Mouse (Mus musculus): ENCODE data around the gene Smg1. TPM values are rescaled to one million over a fixed set of nuclear protein-coding genes. Genes with fewer than 3 reads are reported as not detected.

Smg1 gene
- polyA plus RNA-seq, 1 experiment from 2014 or later: 4.0 TPM

DNA sequence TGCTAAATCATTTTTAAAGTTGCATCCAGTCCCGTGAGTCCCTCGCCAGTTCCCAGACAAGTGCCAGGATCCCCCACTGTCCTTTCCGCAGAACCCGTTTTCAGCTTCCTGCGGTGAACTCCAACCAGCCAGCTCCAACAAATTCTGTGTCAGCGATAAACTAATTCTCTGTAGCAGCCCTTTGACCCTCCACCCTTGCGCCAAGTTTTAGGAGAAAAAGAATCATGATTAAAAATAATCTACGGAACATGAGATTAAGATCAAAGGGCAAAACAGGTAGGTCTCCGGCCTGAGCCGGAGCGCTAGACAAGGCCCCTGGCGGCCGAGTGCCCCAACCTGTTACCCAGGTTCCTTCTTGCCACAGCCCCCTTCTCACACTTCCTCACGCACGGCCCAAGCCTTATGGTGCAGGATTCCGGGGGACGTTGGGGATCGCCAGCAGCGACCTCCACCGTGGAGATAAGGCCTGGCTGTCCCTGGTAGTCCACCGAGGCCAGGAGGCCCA, 114.5 kb downstream of the Smg1 start:
- Histone ChIP-seq H3K9ac (replicated peaks) (peak overlapping the region; percentile 96), H3K4me1 (ENCODE audit: insufficient read depth) (peaks cover 28% of the 10 kb centered on the region), H3K4me2 (ENCODE audit: low read depth, low read length) (peak overlapping the region; percentile 81), H3K4me3 (ENCODE audit: low read depth, low read length) (peak overlapping the region; percentile 89), H3K36me3 (replicated peaks; ENCODE audit: insufficient read depth, low read length) (peaks cover 20% of the 10 kb centered on the region), H3K27ac (ENCODE audit: low read depth) (peak overlapping the region; percentile 97), H3K9me3 (ENCODE audit: low read length) (no peaks in the 10 kb centered on the region), H3K27me3 (ENCODE audit: insufficient read depth, low read length) (no peaks in the 10 kb centered on the region)
- TF ChIP-seq EP300 (IDR thresholded peaks at IDR 0.05; ENCODE audit: low read depth) (no peak), CTCF (IDR thresholded peaks at IDR 0.05; ENCODE audit: low read depth) (no peak)
- no peak for DNase-seq
- ATAC-seq: peak; percentile 47
- WGBS (ENCODE audit: insufficient replicate concordance): 0% methylated on average over 21 of the region's 21 CpGs

DNA sequence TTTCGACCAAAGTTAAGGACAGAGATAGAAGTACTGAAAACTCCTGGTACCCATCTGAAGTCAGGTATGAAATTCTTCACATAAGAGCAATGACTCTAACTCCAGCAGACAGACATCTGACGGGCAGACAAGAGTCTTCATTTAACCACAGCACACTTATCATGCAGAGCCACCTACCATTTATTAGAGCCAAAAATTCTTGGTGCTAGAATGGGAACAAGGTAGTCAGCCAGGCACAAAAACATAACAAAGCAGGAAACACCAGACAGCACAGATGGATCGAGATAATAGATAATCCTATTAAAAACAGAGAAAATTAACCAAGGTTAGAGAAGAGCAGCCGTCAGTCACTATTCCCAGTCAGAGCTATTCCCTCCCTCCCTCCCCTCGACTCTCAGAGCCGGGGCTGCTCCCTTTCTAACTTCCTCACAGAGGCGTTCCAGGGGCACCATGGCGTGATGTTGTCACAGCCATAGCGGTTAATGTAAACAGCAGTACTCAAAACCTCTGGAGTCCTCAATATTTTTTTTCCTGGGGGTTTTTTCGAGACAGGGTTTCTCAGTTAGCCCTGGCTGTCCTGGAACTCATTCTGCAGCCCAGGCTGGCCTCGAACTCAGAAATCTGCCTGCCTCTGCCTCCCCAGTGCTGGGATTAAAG, 117.1 kb downstream of the Smg1 start:
- H3K4me3 ChIP-seq (ENCODE audit: low read depth, low read length): peak overlapping the region; percentile 89

DNA sequence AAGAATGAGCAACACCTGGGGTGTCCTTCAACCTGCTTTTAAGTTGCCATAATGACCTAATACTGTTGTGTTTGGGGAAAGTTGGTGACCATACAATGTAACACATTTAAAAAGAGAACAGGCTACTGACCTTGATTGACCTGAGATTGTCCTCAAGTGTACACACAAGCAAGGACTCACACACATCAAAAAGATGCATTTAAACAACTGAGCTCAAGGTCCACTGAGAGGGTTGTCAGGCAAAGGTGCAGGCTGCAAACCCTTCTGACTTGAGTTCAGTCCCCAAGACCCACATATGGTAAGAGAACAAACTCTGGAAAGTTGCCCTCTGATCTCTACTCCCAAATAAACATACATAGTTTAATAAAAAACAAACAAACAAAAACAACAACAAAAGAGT, 117.7 kb downstream of the Smg1 start:
- TF ChIP-seq EP300 (IDR thresholded peaks at IDR 0.05; ENCODE audit: low read depth) (no peak), CTCF (IDR thresholded peaks at IDR 0.05; ENCODE audit: low read depth) (no peak)
- Histone ChIP-seq H3K9ac (replicated peaks) (no peak overlapping the region), H3K4me3 (ENCODE audit: low read depth, low read length) (no peak overlapping the region), H3K4me2 (ENCODE audit: low read depth, low read length) (no peak overlapping the region), H3K4me1 (ENCODE audit: insufficient read depth) (peaks cover 28% of the 10 kb centered on the region), H3K9me3 (ENCODE audit: low read length) (no peaks in the 10 kb centered on the region), H3K27me3 (ENCODE audit: insufficient read depth, low read length) (no peaks in the 10 kb centered on the region), H3K36me3 (replicated peaks; ENCODE audit: insufficient read depth, low read length) (peaks cover 46% of the 10 kb centered on the region), H3K27ac (ENCODE audit: low read depth) (no peak overlapping the region)
- no peak for ATAC-seq
- peak; percentile 7 for DNase-seq

More for the DNA sequence above, 117.1 kb downstream of the Smg1 start:
- H3K4me1 ChIP-seq (ENCODE audit: insufficient read depth): peaks cover 28% of the 10 kb centered on the region
- whole genome bisulfite sequencing (ENCODE audit: insufficient replicate concordance): 57% methylated on average over 11 of the region's 11 CpGs
- H3K4me2 ChIP-seq (ENCODE audit: low read depth, low read length): peak overlapping the region; percentile 81
- no peaks in the 10 kb centered on the region for H3K27me3 ChIP-seq (ENCODE audit: insufficient read depth, low read length)
- no peak overlapping the region for H3K27ac ChIP-seq (ENCODE audit: low read depth)
- ATAC-seq (no peak), DNase-seq (peak; percentile 13)
- H3K36me3 ChIP-seq (replicated peaks; ENCODE audit: insufficient read depth, low read length): peaks cover 41% of the 10 kb centered on the region
- 0 out of 2 replicates have a peak overlapping the region, but pooled peaks have one; percentile 45 for H3K9ac ChIP-seq (replicated peaks)
- H3K9me3 ChIP-seq (ENCODE audit: low read length): no peaks in the 10 kb centered on the region
- TF ChIP-seq CTCF (IDR thresholded peaks at IDR 0.05; ENCODE audit: low read depth) (no peak), EP300 (IDR thresholded peaks at IDR 0.05; ENCODE audit: low read depth) (no peak)

DNA sequence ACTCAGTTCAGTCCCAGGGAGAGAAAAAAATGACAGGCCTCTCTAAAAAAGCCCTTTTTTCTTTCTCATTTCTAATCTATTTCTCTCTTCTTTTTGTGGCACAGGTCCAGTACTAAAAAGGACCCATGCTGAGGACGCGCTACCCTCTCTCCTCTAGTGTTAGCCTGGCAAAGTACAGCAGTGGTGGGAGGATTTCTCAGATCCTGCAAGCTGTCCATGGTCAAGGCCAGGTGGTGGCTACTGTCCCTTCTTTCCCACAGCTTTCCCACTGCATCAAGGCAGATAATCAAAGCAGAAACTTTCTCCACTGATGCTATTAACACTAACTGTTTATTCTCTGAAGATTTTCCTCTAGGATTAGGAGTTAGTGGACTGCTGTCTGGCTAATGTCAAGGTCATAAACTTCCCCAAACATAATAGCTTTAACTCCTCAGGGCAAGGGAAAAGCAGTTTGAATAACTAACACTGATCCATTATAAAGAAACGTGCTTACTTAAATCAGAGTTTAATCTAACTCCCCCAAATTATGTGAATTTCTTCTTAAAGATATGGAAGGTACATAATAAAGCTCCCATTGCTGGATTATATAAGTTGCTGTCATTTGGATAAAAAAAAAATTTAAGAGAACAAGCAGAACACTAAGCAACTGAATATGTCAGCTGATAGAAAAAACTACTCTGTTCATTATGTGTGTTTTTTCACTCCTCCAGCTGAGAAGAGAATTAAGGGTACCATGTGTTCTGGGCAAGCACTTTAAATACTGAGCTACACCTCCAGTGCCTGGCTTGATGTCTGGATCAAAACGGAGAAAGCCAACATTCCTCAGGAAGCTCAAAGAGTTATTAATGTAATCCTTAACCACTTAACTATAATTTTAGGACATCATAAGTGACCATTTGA, 119.7 kb downstream of the Smg1 start:
- no peak for ATAC-seq
- H3K4me1 ChIP-seq (ENCODE audit: insufficient read depth): peaks cover 34% of the 10 kb centered on the region
- H3K9ac ChIP-seq (replicated peaks): no peak overlapping the region; the same call in 1 of the 2 replicates
- no peak overlapping the region for H3K4me2 ChIP-seq (ENCODE audit: low read depth, low read length)
- no peaks in the 10 kb centered on the region for H3K27me3 ChIP-seq (ENCODE audit: insufficient read depth, low read length)
- H3K36me3 ChIP-seq (replicated peaks; ENCODE audit: insufficient read depth, low read length): peaks cover 65% of the 10 kb centered on the region
- H3K4me3 ChIP-seq (ENCODE audit: low read depth, low read length): no peak overlapping the region
- no peaks in the 10 kb centered on the region for H3K9me3 ChIP-seq (ENCODE audit: low read length)
- WGBS (ENCODE audit: insufficient replicate concordance): 93% methylated on average over 4 of the region's 4 CpGs
- DNase-seq: no peak
- TF ChIP-seq EP300 (IDR thresholded peaks at IDR 0.05; ENCODE audit: low read depth) (no peak), CTCF (IDR thresholded peaks at IDR 0.05; ENCODE audit: low read depth) (no peak)
- H3K27ac ChIP-seq (ENCODE audit: low read depth): no peak overlapping the region

DNA sequence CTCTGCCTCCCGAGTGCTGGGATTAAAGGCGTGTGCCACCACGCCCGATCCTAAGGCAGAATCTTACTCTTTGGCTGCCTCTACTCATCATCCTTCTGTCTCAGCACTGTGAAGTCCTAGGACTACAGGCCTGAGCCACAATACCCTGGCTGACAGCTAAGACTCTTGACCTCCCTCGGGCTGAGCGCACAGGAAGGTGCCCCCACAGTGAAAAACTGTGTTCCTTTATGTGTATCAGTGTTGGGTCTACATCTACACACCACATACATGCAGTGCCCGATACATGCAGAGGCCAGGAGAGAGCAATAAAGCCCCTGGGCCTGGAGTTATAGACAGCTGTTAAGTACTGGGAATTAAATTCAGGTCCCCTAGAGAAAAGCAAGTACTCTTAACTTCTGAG, 121.2 kb downstream of the Smg1 start:
- H3K9me3 ChIP-seq (ENCODE audit: low read length): no peaks in the 10 kb centered on the region
- H3K4me1 ChIP-seq (ENCODE audit: insufficient read depth): peaks cover 33% of the 10 kb centered on the region
- no peak overlapping the region for H3K4me2 ChIP-seq (ENCODE audit: low read depth, low read length)
- H3K27me3 ChIP-seq (ENCODE audit: insufficient read depth, low read length): no peaks in the 10 kb centered on the region
- no peak for TF ChIP-seq EP300 (IDR thresholded peaks at IDR 0.05; ENCODE audit: low read depth)
- no peak for TF ChIP-seq CTCF (IDR thresholded peaks at IDR 0.05; ENCODE audit: low read depth)
- H3K4me3 ChIP-seq (ENCODE audit: low read depth, low read length): no peak overlapping the region
- H3K36me3 ChIP-seq (replicated peaks; ENCODE audit: insufficient read depth, low read length): peaks cover 72% of the 10 kb centered on the region
- 93% methylated on average over 7 of the region's 7 CpGs for WGBS (ENCODE audit: insufficient replicate concordance)
- DNase-seq (peak; percentile 7), ATAC-seq (no peak)
- no peak overlapping the region for H3K9ac ChIP-seq (replicated peaks)
- H3K27ac ChIP-seq (ENCODE audit: low read depth): no peak overlapping the region

DNA sequence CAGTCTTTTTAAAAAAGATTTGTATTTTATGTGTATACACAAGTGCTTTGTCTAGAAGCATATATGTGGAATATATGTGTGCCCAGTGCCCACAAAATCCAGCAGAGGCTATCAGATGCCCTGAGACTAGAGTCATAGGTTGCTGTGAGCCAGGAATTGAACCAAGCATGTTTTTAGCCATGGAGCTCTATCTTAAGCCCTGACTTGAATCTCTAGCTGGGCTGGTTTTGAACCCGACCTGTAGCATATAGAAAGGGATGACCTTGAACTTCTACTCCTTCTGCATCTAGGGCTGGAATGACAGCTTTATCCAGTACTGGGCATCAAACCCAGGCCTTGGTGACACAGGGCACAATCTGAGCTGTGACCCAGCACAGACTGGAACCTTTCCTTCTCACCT, 122.8 kb downstream of the Smg1 start:
- Histone ChIP-seq H3K4me3 (ENCODE audit: low read depth, low read length) (no peak overlapping the region), H3K27me3 (ENCODE audit: insufficient read depth, low read length) (no peaks in the 10 kb centered on the region), H3K9ac (replicated peaks) (no peak overlapping the region), H3K4me2 (ENCODE audit: low read depth, low read length) (no peak overlapping the region), H3K9me3 (ENCODE audit: low read length) (no peaks in the 10 kb centered on the region), H3K4me1 (ENCODE audit: insufficient read depth) (peaks cover 26% of the 10 kb centered on the region; the same call in 1 of the 2 replicates), H3K36me3 (replicated peaks; ENCODE audit: insufficient read depth, low read length) (peaks cover 60% of the 10 kb centered on the region), H3K27ac (ENCODE audit: low read depth) (peak overlapping the region; percentile 74; the same call in 1 of the 2 replicates)
- 78% methylated on average over 1 of the region's 1 CpGs for WGBS (ENCODE audit: insufficient replicate concordance)
- ATAC-seq (no peak), DNase-seq (peak; percentile 8)
- no peak for TF ChIP-seq CTCF (IDR thresholded peaks at IDR 0.05; ENCODE audit: low read depth)
- TF ChIP-seq EP300 (IDR thresholded peaks at IDR 0.05; ENCODE audit: low read depth): no peak
